Mouse (Mus musculus): Measurements from ENCODE around the gene Fam117b. TPM values are rescaled to one million over a fixed set of nuclear protein-coding genes. Genes with fewer than 3 reads are reported as not detected.

Gene Fam117b
- polyA plus RNA-seq, 1 experiment from 2014 or later = 54.7 TPM

GRCm38 (mm10) chr1:59894025-59894424, 18.8 kb upstream of the Fam117b start:
- Histone ChIP-seq H3K9ac (replicated peaks; ENCODE audit: low read depth, low read length) (no peak overlapping the region), H3K4me1 (ENCODE audit: control insufficient read depth, insufficient read depth, low read length) (no peaks in the 10 kb centered on the region), H3K27ac (ENCODE audit: low read depth, low read length) (no peak overlapping the region), H3K4me2 (ENCODE audit: low read depth, low read length) (no peak overlapping the region), H3K9me3 (ENCODE audit: control insufficient read depth, low read length) (no peaks in the 10 kb centered on the region), H3K36me3 (ENCODE audit: control insufficient read depth, insufficient read depth, low read length) (no peaks in the 10 kb centered on the region), H3K4me3 (ENCODE audit: low read depth, low read length) (no peak overlapping the region), H3K27me3 (ENCODE audit: control insufficient read depth, insufficient read depth, low read length) (no peaks in the 10 kb centered on the region)
- 93% methylated on average over 4 of the region's 4 CpGs for WGBS
- ATAC-seq (ENCODE audit: low read depth) = no peak

- no peak overlapping the region for H3K4me3 ChIP-seq (ENCODE audit: low read depth, low read length)
- H3K9me3 ChIP-seq (ENCODE audit: control insufficient read depth, low read length) = no peaks in the 10 kb centered on the region
- ATAC-seq (ENCODE audit: low read depth) = no peak
- no peak overlapping the region for H3K4me2 ChIP-seq (ENCODE audit: low read depth, low read length)
- H3K36me3 ChIP-seq (ENCODE audit: control insufficient read depth, insufficient read depth, low read length) = no peaks in the 10 kb centered on the region
- no peak overlapping the region for H3K9ac ChIP-seq (replicated peaks; ENCODE audit: low read depth, low read length)
- WGBS = 56% methylated on average over 4 of the region's 4 CpGs
- no peaks in the 10 kb centered on the region for H3K27me3 ChIP-seq (ENCODE audit: control insufficient read depth, insufficient read depth, low read length)
- H3K27ac ChIP-seq (ENCODE audit: low read depth, low read length) = no peak overlapping the region
- H3K4me1 ChIP-seq (ENCODE audit: control insufficient read depth, insufficient read depth, low read length) = no peaks in the 10 kb centered on the region
These were observed 17.4 kb upstream of the Fam117b start for GRCm38 (mm10) chr1:59895456-59895855.

DNA sequence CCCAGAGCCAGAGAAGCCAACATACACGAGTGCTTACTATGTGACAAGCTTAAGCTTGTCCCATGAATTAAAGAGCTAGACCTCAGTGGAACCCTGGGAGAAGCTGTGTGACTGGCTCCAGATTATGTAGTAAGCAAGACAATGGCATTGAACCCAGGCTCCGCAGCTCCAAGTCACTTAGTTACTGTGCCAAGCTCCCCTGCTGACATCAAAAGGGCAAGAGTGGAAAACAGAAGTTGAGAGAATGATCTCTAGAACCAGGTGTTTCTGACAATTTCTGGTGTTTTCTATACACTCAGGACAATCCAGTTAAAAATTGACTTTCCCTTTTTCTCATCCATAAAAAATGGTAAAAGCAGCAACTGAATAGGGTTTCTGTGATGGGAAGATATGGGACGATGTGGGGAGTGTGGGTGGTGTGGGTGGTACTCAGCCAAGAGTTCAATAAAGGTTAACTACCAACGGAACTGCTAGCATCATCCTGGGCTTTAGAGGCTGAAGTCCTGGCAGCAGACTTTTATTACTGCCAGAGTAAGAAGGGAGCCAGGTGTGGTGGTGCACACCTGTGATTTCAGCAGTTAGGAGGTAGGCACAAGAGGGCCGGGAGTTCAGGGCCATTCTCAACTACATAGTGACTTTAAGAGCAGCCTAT, 15.5 kb upstream of the Fam117b start:
- Histone ChIP-seq H3K27ac (ENCODE audit: low read depth, low read length) (no peak overlapping the region), H3K9me3 (ENCODE audit: control insufficient read depth, low read length) (no peaks in the 10 kb centered on the region), H3K4me1 (ENCODE audit: control insufficient read depth, insufficient read depth, low read length) (no peaks in the 10 kb centered on the region), H3K9ac (replicated peaks; ENCODE audit: low read depth, low read length) (no peak overlapping the region), H3K27me3 (ENCODE audit: control insufficient read depth, insufficient read depth, low read length) (no peaks in the 10 kb centered on the region), H3K36me3 (ENCODE audit: control insufficient read depth, insufficient read depth, low read length) (no peaks in the 10 kb centered on the region), H3K4me2 (ENCODE audit: low read depth, low read length) (no peak overlapping the region), H3K4me3 (ENCODE audit: low read depth, low read length) (no peak overlapping the region)
- 48% methylated on average over 5 of the region's 5 CpGs for WGBS
- ATAC-seq (ENCODE audit: low read depth) = no peak

DNA sequence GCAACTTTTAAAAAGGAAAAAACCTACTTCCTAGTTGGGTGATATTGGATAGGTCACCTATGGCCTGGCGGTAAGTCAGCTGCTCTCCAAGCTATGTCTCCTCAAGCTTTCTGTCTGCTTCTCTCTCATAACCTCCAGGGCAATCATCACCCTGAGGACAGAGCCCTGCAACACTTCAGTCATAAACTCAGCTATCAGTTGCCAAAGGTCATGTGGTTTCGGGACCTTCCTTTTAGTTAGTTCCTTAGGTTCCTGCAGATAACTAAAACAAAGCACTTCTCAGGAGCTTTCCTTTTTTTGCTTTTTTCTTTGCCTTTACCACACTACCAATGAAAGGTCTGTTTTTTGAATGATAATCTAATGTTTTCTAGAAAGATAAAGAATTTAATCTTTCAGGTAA, 13.1 kb upstream of the Fam117b start:
- no peak overlapping the region for H3K27ac ChIP-seq (ENCODE audit: low read depth, low read length)
- no peak overlapping the region for H3K9ac ChIP-seq (replicated peaks; ENCODE audit: low read depth, low read length)
- H3K27me3 ChIP-seq (ENCODE audit: control insufficient read depth, insufficient read depth, low read length) = no peaks in the 10 kb centered on the region
- H3K9me3 ChIP-seq (ENCODE audit: control insufficient read depth, low read length) = no peaks in the 10 kb centered on the region
- no peaks in the 10 kb centered on the region for H3K4me1 ChIP-seq (ENCODE audit: control insufficient read depth, insufficient read depth, low read length)
- H3K4me2 ChIP-seq (ENCODE audit: low read depth, low read length) = no peak overlapping the region
- no peak overlapping the region for H3K4me3 ChIP-seq (ENCODE audit: low read depth, low read length)
- ATAC-seq (ENCODE audit: low read depth) = no peak
- no peaks in the 10 kb centered on the region for H3K36me3 ChIP-seq (ENCODE audit: control insufficient read depth, insufficient read depth, low read length)
- 88% methylated on average over 2 of the region's 2 CpGs for WGBS

- no peak for ATAC-seq (ENCODE audit: low read depth)
- H3K27ac ChIP-seq (ENCODE audit: low read depth, low read length) = no peak overlapping the region
- no peak overlapping the region for H3K4me3 ChIP-seq (ENCODE audit: low read depth, low read length)
- H3K36me3 ChIP-seq (ENCODE audit: control insufficient read depth, insufficient read depth, low read length) = no peaks in the 10 kb centered on the region
- no peaks in the 10 kb centered on the region for H3K27me3 ChIP-seq (ENCODE audit: control insufficient read depth, insufficient read depth, low read length)
- no peak overlapping the region for H3K9ac ChIP-seq (replicated peaks; ENCODE audit: low read depth, low read length)
- H3K4me2 ChIP-seq (ENCODE audit: low read depth, low read length) = no peak overlapping the region
- 93% methylated on average over 5 of the region's 5 CpGs for WGBS
- no peaks in the 10 kb centered on the region for H3K4me1 ChIP-seq (ENCODE audit: control insufficient read depth, insufficient read depth, low read length)
- no peaks in the 10 kb centered on the region for H3K9me3 ChIP-seq (ENCODE audit: control insufficient read depth, low read length)
These were observed 11.5 kb upstream of the Fam117b start for GRCm38 (mm10) chr1:59901082-59901876.

- H3K9me3 ChIP-seq (ENCODE audit: control insufficient read depth, low read length) = no peaks in the 10 kb centered on the region
- no peak overlapping the region for H3K9ac ChIP-seq (replicated peaks; ENCODE audit: low read depth, low read length)
- ATAC-seq (ENCODE audit: low read depth) = no peak
- H3K27me3 ChIP-seq (ENCODE audit: control insufficient read depth, insufficient read depth, low read length) = no peaks in the 10 kb centered on the region
- no peaks in the 10 kb centered on the region for H3K4me1 ChIP-seq (ENCODE audit: control insufficient read depth, insufficient read depth, low read length)
- no peak overlapping the region for H3K27ac ChIP-seq (ENCODE audit: low read depth, low read length)
- no peak overlapping the region for H3K4me3 ChIP-seq (ENCODE audit: low read depth, low read length)
- no peak overlapping the region for H3K4me2 ChIP-seq (ENCODE audit: low read depth, low read length)
- WGBS = 43% methylated on average over 3 of the region's 3 CpGs
- H3K36me3 ChIP-seq (ENCODE audit: control insufficient read depth, insufficient read depth, low read length) = no peaks in the 10 kb centered on the region
These were observed 10.2 kb upstream of the Fam117b start for GRCm38 (mm10) chr1:59902634-59903033.

DNA sequence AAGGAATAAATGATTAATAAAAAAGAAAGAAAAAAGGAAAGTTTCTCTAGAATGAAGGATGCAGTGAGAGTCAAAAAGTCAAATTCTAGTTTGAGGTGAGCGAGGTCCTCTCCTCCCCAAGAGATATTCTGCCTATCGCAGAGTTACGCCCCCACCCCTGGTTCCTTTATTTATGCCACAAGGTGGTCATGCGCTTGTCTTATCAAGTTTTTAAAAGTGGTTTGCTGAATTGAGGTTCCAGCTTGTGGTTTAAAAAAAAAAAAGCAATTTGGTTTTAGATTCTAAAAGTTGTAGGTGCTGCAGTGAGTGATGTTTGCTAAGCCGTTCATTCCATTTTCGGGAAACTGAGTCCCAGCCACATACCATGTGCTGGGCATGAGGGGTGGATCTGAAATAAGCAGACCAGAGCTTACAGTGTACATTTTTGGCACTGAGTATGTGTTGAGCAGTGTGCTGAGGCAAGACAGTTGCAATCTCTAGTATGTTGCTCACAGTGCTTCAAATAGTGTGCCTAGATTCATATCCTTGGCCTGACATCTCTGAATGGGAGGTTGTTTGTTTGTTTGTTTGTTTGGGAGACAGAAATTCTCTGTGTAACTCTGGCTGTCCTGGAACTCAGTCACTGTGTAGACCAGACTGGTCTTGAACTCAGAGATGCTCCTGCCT, 8.0 kb upstream of the Fam117b start:
- Histone ChIP-seq H3K4me1 (ENCODE audit: control insufficient read depth, insufficient read depth, low read length) (no peaks in the 10 kb centered on the region), H3K27me3 (ENCODE audit: control insufficient read depth, insufficient read depth, low read length) (no peaks in the 10 kb centered on the region), H3K36me3 (ENCODE audit: control insufficient read depth, insufficient read depth, low read length) (no peaks in the 10 kb centered on the region), H3K4me2 (ENCODE audit: low read depth, low read length) (no peak overlapping the region), H3K27ac (ENCODE audit: low read depth, low read length) (no peak overlapping the region), H3K4me3 (ENCODE audit: low read depth, low read length) (no peak overlapping the region), H3K9me3 (ENCODE audit: control insufficient read depth, low read length) (no peaks in the 10 kb centered on the region), H3K9ac (replicated peaks; ENCODE audit: low read depth, low read length) (no peak overlapping the region)
- WGBS = 96% methylated on average over 6 of the region's 6 CpGs
- no peak for ATAC-seq (ENCODE audit: low read depth)

DNA sequence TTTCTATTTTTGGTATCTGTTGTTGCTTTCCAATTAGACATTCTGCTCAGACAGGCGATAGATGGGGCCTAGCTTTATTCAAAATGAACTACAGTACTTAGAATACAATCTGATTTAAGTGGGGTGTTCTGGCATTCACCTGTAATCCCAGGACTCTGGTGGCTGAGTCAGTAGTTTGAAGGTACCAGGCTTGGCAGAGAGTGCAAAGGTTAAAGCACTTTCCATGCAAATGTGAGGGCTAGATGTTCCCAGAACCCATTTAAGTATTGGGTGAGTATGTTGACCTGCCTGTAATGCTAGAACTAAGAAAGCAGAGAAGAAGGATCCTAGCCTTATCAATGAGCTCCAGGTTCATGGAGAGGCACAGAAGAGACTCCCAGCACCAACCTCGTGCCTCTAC, 6.9 kb upstream of the Fam117b start:
- no peaks in the 10 kb centered on the region for H3K9me3 ChIP-seq (ENCODE audit: control insufficient read depth, low read length)
- no peaks in the 10 kb centered on the region for H3K36me3 ChIP-seq (ENCODE audit: control insufficient read depth, insufficient read depth, low read length)
- H3K9ac ChIP-seq (replicated peaks; ENCODE audit: low read depth, low read length) = no peak overlapping the region
- WGBS = 87% methylated on average over 2 of the region's 2 CpGs
- no peaks in the 10 kb centered on the region for H3K27me3 ChIP-seq (ENCODE audit: control insufficient read depth, insufficient read depth, low read length)
- no peak overlapping the region for H3K27ac ChIP-seq (ENCODE audit: low read depth, low read length)
- H3K4me1 ChIP-seq (ENCODE audit: control insufficient read depth, insufficient read depth, low read length) = no peaks in the 10 kb centered on the region
- H3K4me3 ChIP-seq (ENCODE audit: low read depth, low read length) = no peak overlapping the region
- no peak overlapping the region for H3K4me2 ChIP-seq (ENCODE audit: low read depth, low read length)
- ATAC-seq (ENCODE audit: low read depth) = no peak
